Mouse (Mus musculus) heart, postnatal 4 days (tissue): ENCODE data around the gene Gm21973. TPM values are rescaled to one million over a fixed set of nuclear protein-coding genes. Genes with fewer than 3 reads are reported as not detected.

Experiments
- DNase-seq: peaks from one replicate; pipeline ENCODE4 v3.0.0; 2021
- total RNA-seq, 2 experiments: library from RNA; stranded (reverse); gene quantifications; 2 replicates each; pipeline ENCODE4 v1.2.3; 2021

Gene Gm21973
- total RNA-seq, 2 experiments from 2014 or later, result not detected

- no peak for DNase-seq
Observed at GRCm38 (mm10) chr15:10400415-10400814, 75.2 kb downstream of the Gm21973 start.

- DNase-seq, result no peak
Observed at GRCm38 (mm10) chr15:10409842-10410241, 84.7 kb downstream of the Gm21973 start.

- DNase-seq, result no peak
Observed at GRCm38 (mm10) chr15:10410881-10411280, 85.7 kb downstream of the Gm21973 start.

- DNase-seq, result no peak
Observed at GRCm38 (mm10) chr15:10413656-10414055, 88.5 kb downstream of the Gm21973 start.

GRCm38 (mm10) chr15:10421138-10421784, 96.1 kb downstream of the Gm21973 start:
- DNase-seq, result no peak

- no peak for DNase-seq
Observed at GRCm38 (mm10) chr15:10421785-10422144, 96.6 kb downstream of the Gm21973 start.

Other genes with a start within 250 kb of the Gm21973 start
- 1 to 10 TPM; 1.2 to 1.7 TPM for gene Prlr, start 148.1 kb upstream of the Gm21973 start, total RNA-seq
- gene Agxt2, start 33.2 kb downstream of the Gm21973 start, total RNA-seq, result not detected
- 10 to 100 TPM; 20.1 to 21.6 TPM for gene Dnajc21, start 145.1 kb downstream of the Gm21973 start, total RNA-seq
- 10 to 100 TPM; 32.5 to 36.3 TPM for gene Brix1, start 160.6 kb downstream of the Gm21973 start, total RNA-seq
- gene Rad1, start 160.6 kb downstream of the Gm21973 start, total RNA-seq, result 1 to 10 TPM; 7.5 to 9.4 TPM
- gene Ttc23l, start 233.3 kb downstream of the Gm21973 start, total RNA-seq, result not detected